Mouse (Mus musculus) MEL (cell line): ENCODE measurements around the gene Gipc2. TPM values are rescaled to one million over a fixed set of nuclear protein-coding genes. Genes with fewer than 3 reads are reported as not detected.
A peak's percentile ranks its signal among the peaks of the same experiment; 100 is the strongest.

ENCODE experiments used
- DNase-seq: peaks from one replicate; pipeline ENCODE4 v3.0.0; 2011; ENCODE audit warnings: low read depth, low spot score
- H3K27ac ChIP-seq: 2 replicates; pipeline ENCODE4 v1.5.1; 2012; ENCODE audit warnings: low read depth, mild to moderate bottlenecking, control low read depth, low read length, moderate library complexity; ENCODE audit not compliant: control insufficient read depth
- H3K27me3 ChIP-seq, 2 experiments: fragments of 150-350 bp in 1 of 2; sonication (generic) in 1 of 2; 2 replicates each; pipeline ENCODE4 v1.6.1; 2012; ENCODE audit warnings: low read length in 2 of 2, mild to moderate bottlenecking in 2 of 2, improper control_type of control experiment in 1 of 2, moderate library complexity in 1 of 2; ENCODE audit not compliant: insufficient read depth in 2 of 2, control insufficient read depth in 1 of 2
- H3K36me3 ChIP-seq, 2 experiments: 2 replicates each; pipeline ENCODE4 v1.6.1; 2012 to 2014; ENCODE audit warnings: low read length in 2 of 2, improper control_type of control experiment in 1 of 2, inconsistent platforms in 1 of 2, mild to moderate bottlenecking in 1 of 2; ENCODE audit not compliant: insufficient read depth in 2 of 2, control insufficient read depth in 1 of 2
- H3K4me1 ChIP-seq, 2 experiments: fragments of 150-350 bp in 1 of 2; sonication (generic) in 1 of 2; 2 replicates each; pipeline ENCODE4 v1.6.1; 2012; ENCODE audit warnings: low read length in 2 of 2, improper control_type of control experiment in 1 of 2, mild to moderate bottlenecking in 1 of 2; ENCODE audit not compliant: insufficient read depth in 2 of 2, control insufficient read depth in 1 of 2
- H3K4me3 ChIP-seq, 2 experiments: fragments of 150-350 bp in 1 of 2; sonication (generic) in 1 of 2; 2 replicates each; pipeline ENCODE4 v1.5.1; 2012; ENCODE audit warnings: low read depth in 2 of 2, low read length in 2 of 2, mild to moderate bottlenecking in 2 of 2, moderate library complexity in 2 of 2, control low read depth in 1 of 2, improper control_type of control experiment in 1 of 2; ENCODE audit not compliant: control insufficient read depth in 1 of 2, insufficient read depth in 1 of 2
- H3K79me2 ChIP-seq: 2 replicates; pipeline ENCODE4 v1.6.1; 2012; ENCODE audit warnings: mild to moderate bottlenecking, low read length, moderate library complexity; ENCODE audit not compliant: control insufficient read depth, poor library complexity, insufficient read depth
- H3K9ac ChIP-seq: 2 replicates; pipeline ENCODE4 v1.6.1; 2012; ENCODE audit warnings: low read depth, mild to moderate bottlenecking, control low read depth, low read length, moderate library complexity; ENCODE audit not compliant: control insufficient read depth, poor library complexity, severe bottlenecking
- H3K9me3 ChIP-seq: fragments of 150-350 bp; sonication (generic); replicated peaks from 2 replicates; pipeline ENCODE4 v1.6.1; 2012; ENCODE audit warnings: mild to moderate bottlenecking, low read length, improper control_type of control experiment, moderate library complexity; ENCODE audit not compliant: insufficient read depth
- CTCF ChIP-seq, 3 experiments: IDR thresholded peaks in 2 of 3; conservative IDR thresholded peaks in 1 of 3; 2 replicates each; pipeline ENCODE4 v1.5.1; 2011 to 2012; ENCODE audit warnings: low read length in 3 of 3, low read depth in 2 of 3, mild to moderate bottlenecking in 2 of 3, improper control_type of control experiment in 1 of 3, inconsistent platforms in 1 of 3, mixed read lengths in 1 of 3, moderate library complexity in 1 of 3; ENCODE audit not compliant: control insufficient read depth in 1 of 3, insufficient read depth in 1 of 3, poor library complexity in 1 of 3, severe bottlenecking in 1 of 3
- ELF1 ChIP-seq: IDR thresholded peaks from 2 replicates; pipeline ENCODE4 v1.6.1; 2014; ENCODE audit warnings: low read depth, mild to moderate bottlenecking, inconsistent platforms, low read length, improper control_type of control experiment, moderate library complexity
- EP300 ChIP-seq, 2 experiments: IDR thresholded peaks; 2 replicates each; pipeline ENCODE4 v1.6.1; 2011; ENCODE audit warnings: improper control_type of control experiment in 2 of 2, low read length in 2 of 2, low read depth in 1 of 2, mild to moderate bottlenecking in 1 of 2
- ETS1 ChIP-seq: IDR thresholded peaks from 2 replicates; pipeline ENCODE4 v1.6.1; 2012; ENCODE audit warnings: low read depth, mild to moderate bottlenecking, inconsistent platforms, low read length, improper control_type of control experiment, moderate library complexity
- GABPA ChIP-seq: IDR thresholded peaks from 2 replicates; pipeline ENCODE4 v1.6.1; 2012; ENCODE audit warnings: low read depth, mild to moderate bottlenecking, inconsistent platforms, low read length, improper control_type of control experiment, moderate library complexity
- GATA1 ChIP-seq: IDR thresholded peaks from 2 replicates; pipeline ENCODE4 v1.6.1; 2011; ENCODE audit warnings: low read depth, low read length, improper control_type of control experiment
- MAX ChIP-seq: IDR thresholded peaks from 2 replicates; pipeline ENCODE4 v1.6.1; 2011; ENCODE audit warnings: low read length, improper control_type of control experiment
- MXI1 ChIP-seq: IDR thresholded peaks from 2 replicates; pipeline ENCODE4 v1.6.1; 2011; ENCODE audit warnings: mild to moderate bottlenecking, low read depth, low read length, improper control_type of control experiment
- MYC ChIP-seq: IDR thresholded peaks from 2 replicates; pipeline ENCODE4 v1.6.1; 2011; ENCODE audit warnings: low read depth, mild to moderate bottlenecking, low read length, improper control_type of control experiment, moderate library complexity
- NELFE ChIP-seq: IDR thresholded peaks from 2 replicates; pipeline ENCODE4 v1.6.1; 2011; ENCODE audit warnings: low read depth, low read length, improper control_type of control experiment
- POLR2A ChIP-seq, 2 experiments: IDR thresholded peaks; 2 replicates each; pipeline ENCODE4 v1.6.1; 2011 to 2012; ENCODE audit warnings: low read length in 2 of 2, mild to moderate bottlenecking in 2 of 2, control low read depth in 1 of 2, improper control_type of control experiment in 1 of 2, low read depth in 1 of 2, moderate library complexity in 1 of 2; ENCODE audit not compliant: control insufficient read depth in 1 of 2, insufficient read depth in 1 of 2, poor library complexity in 1 of 2
- POLR2AphosphoS2 ChIP-seq: IDR thresholded peaks from 2 replicates; pipeline ENCODE4 v1.6.1; 2011; ENCODE audit warnings: low read length, improper control_type of control experiment
- POLR2AphosphoS5 ChIP-seq: IDR thresholded peaks from 2 replicates; pipeline ENCODE4 v1.6.1; 2012; ENCODE audit warnings: low read depth, borderline replicate concordance, mild to moderate bottlenecking, inconsistent platforms, low read length, moderate library complexity, mixed read lengths
- SIN3A ChIP-seq: IDR thresholded peaks from 2 replicates; pipeline ENCODE4 v1.6.1; 2012; ENCODE audit warnings: low read length, improper control_type of control experiment, inconsistent platforms
- TBP ChIP-seq: IDR thresholded peaks from 2 replicates; pipeline ENCODE4 v1.8.0; 2011; ENCODE audit warnings: low read depth, low read length, improper control_type of control experiment
- ZKSCAN1 ChIP-seq: IDR thresholded peaks from 2 replicates; pipeline ENCODE4 v1.6.1; 2012; ENCODE audit warnings: low read depth, mild to moderate bottlenecking, inconsistent platforms, low read length, improper control_type of control experiment, moderate library complexity
- ZNF384 ChIP-seq: IDR thresholded peaks from 2 replicates; pipeline ENCODE4 v1.6.1; 2012; ENCODE audit warnings: low read depth, mild to moderate bottlenecking, inconsistent platforms, low read length, improper control_type of control experiment
- polyA plus RNA-seq, 2 experiments: library from polyadenylated mRNA; stranded (reverse) in 1 of 2; unstranded in 1 of 2; fragments of >175 nt in 1 of 2; fragments of >200 nt in 1 of 2; gene quantifications; 2 replicates each; pipeline versions ENCODE4 v1.2.1 to v1.2.4; 2012; ENCODE audit warnings: low replicate concordance in 2 of 2, low read depth in 1 of 2; ENCODE audit not compliant: insufficient read length in 2 of 2, insufficient read depth in 1 of 2, missing spikeins in 1 of 2
- total RNA-seq: library from RNA; depleted of rRNA; stranded (reverse); fragments of 300-350 nt; gene quantifications from 2 replicates; pipeline ENCODE4 v1.2.3, GENCODE M21; 2012

Gipc2 gene
- total and polyA plus RNA-seq, 3 experiments, result 0.27 to 0.78 TPM; not detected in 1

DNA sequence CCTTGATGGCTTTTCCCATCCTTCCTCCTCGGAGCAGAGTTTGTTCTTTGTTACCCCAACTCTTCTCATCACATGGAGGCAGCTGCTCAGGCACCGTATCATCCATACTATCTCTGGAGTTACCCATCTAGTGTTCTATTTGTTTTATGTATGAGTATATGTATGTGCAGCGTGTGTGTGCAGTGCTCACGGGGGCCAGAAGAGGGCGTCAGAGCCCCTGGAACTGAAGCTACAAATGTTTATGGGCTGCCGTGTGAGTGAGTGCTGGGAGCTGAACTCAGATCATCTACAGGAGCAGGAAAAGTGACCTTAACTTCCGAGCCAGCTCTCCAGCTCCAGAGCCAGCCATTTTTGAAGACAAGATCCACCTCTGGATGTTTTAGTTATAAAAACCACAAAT, 64.6 kb downstream of the Gipc2 start:
- DNase-seq, result no peak

DNA sequence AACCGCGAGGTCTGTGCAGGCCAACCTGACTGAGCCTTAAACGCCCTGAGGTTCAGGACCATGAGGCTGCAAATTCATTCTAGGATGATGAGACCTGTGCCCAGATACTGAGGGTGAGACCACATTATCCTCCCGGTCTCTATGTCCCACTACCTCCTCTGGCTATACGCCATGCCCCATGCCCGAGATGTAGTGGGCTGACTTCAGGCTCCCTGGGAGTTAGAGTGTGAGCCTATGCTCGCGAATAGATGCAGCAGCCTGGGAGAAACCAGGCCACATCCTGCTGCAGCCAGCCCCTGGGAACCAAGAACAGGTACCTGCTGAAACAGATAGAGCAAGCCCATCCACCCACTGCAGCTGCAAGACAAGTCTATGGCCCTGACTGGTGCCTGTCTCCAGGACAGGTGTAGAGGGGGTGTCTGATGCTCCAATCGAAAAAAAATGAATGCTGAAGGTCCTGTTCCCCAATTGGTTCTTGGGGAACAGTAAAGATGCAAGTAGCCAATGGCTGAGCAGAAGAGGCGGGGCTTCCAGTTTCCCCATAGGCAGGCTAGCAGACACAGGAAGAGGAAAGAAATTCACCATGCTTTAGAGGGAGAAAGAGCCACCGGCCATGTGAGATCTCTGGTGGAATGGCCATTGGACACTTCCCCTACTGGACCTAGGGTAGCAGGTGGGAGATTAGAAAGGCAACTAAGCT, 65.8 kb downstream of the Gipc2 start:
- H3K4me1 ChIP-seq, result peaks cover 0 to 4% of the 10 kb centered on the region in 2 experiments; a peak in 2 of 4 replicates
- no peaks in the 10 kb centered on the region for H3K9me3 ChIP-seq
- no peaks in the 10 kb centered on the region for H3K36me3 ChIP-seq
- TF ChIP-seq POLR2AphosphoS5 (no peak), POLR2A (IDR thresholded peaks at IDR 0.05; ENCODE audit: control insufficient read depth in 1 of 2, insufficient read depth in 1 of 2, low read depth in 1 of 2, low read length in 2 of 2, poor library complexity in 1 of 2) (peak in 1 of 2 experiments; percentile 73; a peak in 2 of 4 replicates), GABPA (no peak), POLR2AphosphoS2 (no peak), ELF1 (peak; percentile 63; the same call in 1 of the 2 replicates), SIN3A (0 out of 2 replicates have a peak, but pooled peaks have one; percentile 34), EP300 (IDR thresholded peaks at IDR 0.05; ENCODE audit: low read depth in 1 of 2, low read length in 2 of 2) (no peak), MXI1 (0 out of 2 replicates have a peak, but pooled peaks have one; percentile 56), ZKSCAN1 (no peak), MAX (peak; percentile 40; the same call in 1 of the 2 replicates), TBP (peak; percentile 68), ZNF384 (peak; percentile 67), GATA1 (no peak), MYC (peak; percentile 61; the same call in 1 of the 2 replicates), NELFE (peak; percentile 54)
- peak overlapping the region; percentile 40 to 70 for H3K4me3 ChIP-seq
- H3K27me3 ChIP-seq, result no peaks in the 10 kb centered on the region
- peak; percentile 88 for DNase-seq
- no peaks in the 10 kb centered on the region for H3K79me2 ChIP-seq
- no peak overlapping the region for H3K27ac ChIP-seq
- peak overlapping the region; percentile 44 for H3K9ac ChIP-seq

More for the DNA sequence above, 64.6 kb downstream of the Gipc2 start:
- Histone ChIP-seq H3K4me3 (no peak overlapping the region), H3K9me3 (no peaks in the 10 kb centered on the region), H3K27me3 (no peaks in the 10 kb centered on the region), H3K4me1 (peaks cover 2 to 9% of the 10 kb centered on the region in 2 experiments; a peak in 3 of 4 replicates), H3K79me2 (no peaks in the 10 kb centered on the region), H3K36me3 (no peaks in the 10 kb centered on the region), H3K27ac (no peak overlapping the region), H3K9ac (no peak overlapping the region)
- no peak for TF ChIP-seq TBP
- no peak for TF ChIP-seq ETS1
- peak; percentile 24 to 32 (median 28); a peak in 5 of 6 replicates for TF ChIP-seq CTCF (IDR thresholded peaks at IDR 0.05 in 2 of 3, conservative IDR thresholded peaks at IDR 0.05 in 1 of 3; ENCODE audit: control insufficient read depth in 1 of 3, insufficient read depth in 1 of 3, low read depth in 2 of 3, low read length in 3 of 3, poor library complexity in 1 of 3, severe bottlenecking in 1 of 3)
